Mouse (Mus musculus) small intestine, adult 10 weeks (tissue): ENCODE results near the gene BC049352. TPM values are rescaled to one million over a fixed set of nuclear protein-coding genes. Genes with fewer than 3 reads are reported as not detected.

Experiments
- polyA plus RNA-seq: library from polyadenylated mRNA; stranded (reverse); fragments of 350-450 nt; fragmentation: Illumina TruSeq; extraction: RNeasy Lipid Tissue Mini Kit (QIAGEN cat#74804); gene quantifications from one replicate; pipeline ENCODE4 v1.2.3, GENCODE M21; 2014; ENCODE audit warnings: low replicate concordance

Gene BC049352
- polyA plus RNA-seq = not detected

GRCm38 (mm10) chr9:45181770-45182169 lies at the start of gene BC049352:
Gene BC049352 (plus strand): TSS chr9:45182007.

GRCm38 (mm10) chr9:45138191-45139032 lies 43.4 kb upstream of the BC049352 start, which contains the start of gene Scn4b:
Gene Scn4b (plus strand): TSS chr9:45138395.

GRCm38 (mm10) chr9:45203797-45204410 lies 22.1 kb downstream of the BC049352 start, which contains the start of gene Tmprss4:
Gene Tmprss4 (minus strand): TSS chr9:45204092.

GRCm38 (mm10) chr9:45268597-45269325 lies 87.0 kb downstream of the BC049352 start, which contains the start of gene Il10ra:
Gene Il10ra (minus strand): TSS chr9:45269149.

Other genes starting within 250 kb of the BC049352 start
- gene Ube4a, start 216.4 kb upstream of the BC049352 start, polyA plus RNA-seq = 74.3 TPM
- gene Cd3g, start 201.6 kb upstream of the BC049352 start, polyA plus RNA-seq = 15.6 TPM
- gene Cd3d, start 200.2 kb upstream of the BC049352 start, polyA plus RNA-seq = 1.2 TPM
- gene Cd3e, start 172.4 kb upstream of the BC049352 start, polyA plus RNA-seq = 7.4 TPM
- 48.4 TPM for gene Mpzl2, start 142.2 kb upstream of the BC049352 start, polyA plus RNA-seq
- gene Mpzl3, start 126.8 kb upstream of the BC049352 start, polyA plus RNA-seq = 19.2 TPM
- 148 TPM for gene Jaml, start 102.8 kb upstream of the BC049352 start, polyA plus RNA-seq
- gene Scn2b, start 64.2 kb upstream of the BC049352 start, polyA plus RNA-seq = 1.0 TPM
- gene Scn4b, start 43.6 kb upstream of the BC049352 start, polyA plus RNA-seq = not detected
- gene Tmprss4, start 22.1 kb downstream of the BC049352 start, polyA plus RNA-seq = 30.0 TPM
- gene Il10ra, start 87.1 kb downstream of the BC049352 start, polyA plus RNA-seq = 0.33 TPM
- not detected for gene Tmprss13, start 137.1 kb downstream of the BC049352 start, polyA plus RNA-seq
- gene Fxyd6, start 188.2 kb downstream of the BC049352 start, polyA plus RNA-seq = 0.37 TPM
- gene Fxyd2, start 217.7 kb downstream of the BC049352 start, polyA plus RNA-seq = not detected
- gene Dscaml1, start 244.6 kb downstream of the BC049352 start, polyA plus RNA-seq = not detected